Mouse (Mus musculus): Measurements from ENCODE around the gene Klrb1c.
"Not testable (repeated sequence)": the region's sequence is repeated elsewhere in the genome, so short reads cannot be mapped to it uniquely, and the experiment has no call there.

Gene Klrb1c

DNA sequence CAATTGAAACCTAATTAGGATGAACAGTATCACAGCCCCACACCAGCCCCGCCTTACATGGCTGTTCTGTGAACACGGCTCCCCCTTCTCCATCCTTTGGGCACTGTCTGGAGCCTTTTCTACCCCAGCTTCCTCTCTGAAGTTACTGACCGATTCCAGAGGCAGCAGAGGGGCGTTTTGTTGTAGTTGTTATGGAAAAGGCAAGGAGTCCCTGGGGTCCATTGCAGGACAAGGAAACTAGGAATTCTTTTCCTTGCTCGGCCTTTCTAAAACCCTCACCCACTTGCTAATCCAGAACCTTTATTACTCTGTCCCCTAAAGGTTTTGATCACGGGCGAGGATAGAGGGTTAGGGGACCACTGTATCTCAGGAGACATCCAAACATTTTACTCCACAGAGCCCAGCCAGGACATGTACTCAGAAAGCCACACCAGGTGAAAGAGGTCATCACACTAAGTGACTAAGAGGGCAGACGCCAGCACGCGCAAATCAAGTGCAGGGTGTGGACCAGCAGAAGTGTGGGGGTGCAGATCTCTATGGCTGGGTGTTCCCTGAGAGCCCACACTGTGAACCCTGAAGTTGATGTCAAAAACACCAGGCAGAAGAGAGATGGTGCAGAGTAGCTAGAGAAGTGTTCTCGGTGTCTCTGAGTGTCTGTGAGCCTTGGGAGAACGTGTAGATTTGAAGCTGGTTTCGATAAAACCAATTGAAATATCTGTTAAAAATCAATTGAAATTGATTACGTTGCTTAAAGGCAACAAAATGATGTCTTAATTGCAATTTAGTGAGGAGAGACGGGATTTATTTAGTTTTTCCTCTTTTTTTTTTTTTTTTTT lies 9.1 kb upstream of the Klrb1c start:
- no peak for DNase-seq (ENCODE audit: low read depth, low spot score)

DNA sequence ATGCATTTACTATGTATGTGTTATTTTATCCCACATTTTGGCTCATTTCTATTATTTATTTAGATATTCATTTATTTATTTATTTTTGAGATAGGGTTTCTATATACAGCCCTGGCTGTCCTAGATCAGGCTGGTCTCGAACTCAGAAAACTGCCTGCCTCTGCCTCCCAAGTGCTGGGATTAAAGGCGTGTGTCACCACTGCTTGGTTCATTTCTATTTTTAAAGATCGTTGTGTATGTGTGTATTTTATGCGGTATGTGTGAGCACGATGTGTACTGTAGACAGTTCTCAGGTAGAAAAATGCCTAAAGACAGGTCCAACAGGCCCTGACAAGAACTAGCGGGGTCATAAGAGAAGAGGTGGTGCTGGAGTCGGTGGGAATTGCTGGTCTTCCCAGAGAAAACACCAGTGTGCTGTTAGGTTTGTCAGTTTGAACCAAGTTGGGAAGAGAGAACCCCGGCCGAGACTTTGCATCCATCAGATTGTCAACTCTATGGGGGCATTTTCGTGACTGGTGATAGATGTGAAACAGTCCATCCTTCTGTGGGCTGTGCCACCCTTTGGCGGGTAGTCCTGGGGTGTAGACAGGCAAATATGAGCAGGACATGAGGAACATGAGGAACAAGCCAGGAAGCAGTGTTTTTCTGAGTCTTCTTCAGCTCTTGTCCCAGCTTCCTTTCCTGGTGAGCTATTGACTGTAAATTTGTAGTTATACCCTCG lies 8.3 kb upstream of the Klrb1c start:
- DNase-seq (ENCODE audit: low read depth, low spot score) = no peak

DNA sequence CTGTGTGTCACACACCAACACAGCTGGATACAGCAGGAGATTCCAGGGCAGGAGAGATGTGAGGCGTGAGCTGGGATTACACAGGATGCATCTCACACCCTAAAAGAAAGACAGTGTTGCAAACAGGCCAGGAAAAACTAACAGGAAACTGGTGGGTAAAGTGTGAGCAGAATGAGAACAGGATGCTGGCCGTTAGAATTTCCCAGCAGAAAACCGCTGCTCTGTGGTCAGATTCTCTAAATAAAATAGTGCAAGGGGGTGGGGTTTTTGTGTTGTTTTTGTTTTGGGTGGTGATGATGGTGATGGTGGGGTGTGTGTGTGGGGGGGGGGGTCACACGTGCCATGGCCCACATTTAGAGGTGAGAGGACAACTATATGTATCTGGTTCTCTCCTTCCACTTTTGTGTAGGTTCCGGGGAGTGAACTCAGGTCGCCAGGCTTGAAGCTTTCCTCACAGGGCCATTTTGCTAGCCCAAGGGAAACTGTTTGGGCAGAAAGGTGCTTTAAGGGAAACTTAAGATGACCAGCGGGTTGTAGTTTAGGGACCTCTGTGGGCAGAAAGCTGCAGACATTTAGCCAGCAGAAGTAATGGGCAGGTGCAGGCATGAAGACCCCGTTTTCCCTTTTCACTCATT lies 7.4 kb upstream of the Klrb1c start:
- no peak for DNase-seq (ENCODE audit: low read depth, low spot score)

DNA sequence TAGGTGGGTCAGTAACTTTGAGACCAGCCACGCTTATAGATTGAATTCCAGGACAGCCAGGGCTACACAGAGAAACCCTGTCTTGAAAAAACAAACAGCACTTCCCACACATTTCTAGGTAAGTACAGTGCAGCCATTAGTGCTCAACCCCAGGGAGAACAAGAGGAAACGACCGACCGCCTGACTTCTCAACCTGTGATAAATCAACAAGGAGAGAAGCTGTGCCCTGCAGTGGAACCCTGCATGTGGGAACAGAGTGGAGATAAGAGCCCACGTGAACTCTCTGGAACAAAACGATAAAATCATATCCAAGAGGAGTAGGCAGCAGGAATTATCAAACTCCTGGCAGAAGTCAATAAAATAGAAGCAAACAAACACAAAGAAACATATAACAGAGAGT lies 4.7 kb upstream of the Klrb1c start:
- DNase-seq (ENCODE audit: low read depth, low spot score) = no peak

DNA sequence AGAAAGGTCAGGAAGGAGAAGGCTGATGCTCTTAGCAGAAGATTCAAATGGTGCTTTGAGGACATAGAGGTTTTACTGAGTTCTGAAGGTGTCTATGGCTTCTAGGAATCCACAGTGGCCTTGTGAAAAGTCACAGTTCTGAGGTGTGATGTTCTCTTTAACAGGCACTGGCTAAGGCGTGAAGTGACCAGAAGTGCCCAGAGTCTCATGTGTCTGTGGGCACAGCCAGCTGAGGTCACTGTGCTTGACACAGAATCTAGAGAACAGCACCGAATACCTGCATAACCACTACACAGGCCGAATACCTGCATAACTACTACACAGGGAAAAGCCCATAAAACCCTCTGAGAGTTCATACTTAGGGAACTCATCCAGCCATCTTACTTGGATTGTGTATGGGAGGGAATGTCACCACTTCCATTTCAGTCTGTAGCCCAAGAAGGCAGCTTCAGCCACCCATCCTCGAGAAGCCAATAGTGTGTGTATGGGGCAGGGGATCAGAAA lies 1.5 kb upstream of the Klrb1c start:
- DNase-seq (ENCODE audit: low read depth, low spot score) = not testable (repeated sequence)

DNA sequence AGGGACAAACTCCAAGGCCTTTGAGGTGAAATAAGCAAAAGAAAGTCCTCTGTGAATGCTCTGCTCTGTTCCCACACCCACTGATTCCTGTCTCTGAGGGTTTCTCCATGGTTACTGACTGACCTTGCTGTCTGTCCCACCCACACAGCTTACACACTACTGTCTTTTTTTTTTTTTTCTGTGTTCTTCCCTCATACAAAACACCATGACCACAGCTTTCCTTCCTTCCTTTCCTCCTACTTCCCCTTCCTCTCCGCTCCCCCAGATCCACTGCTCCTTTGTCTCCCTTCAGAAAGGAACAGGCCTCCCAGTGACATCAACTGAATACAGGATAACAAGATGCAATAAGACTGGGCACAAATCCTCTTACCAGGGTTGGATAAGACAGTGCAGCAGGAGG lies 498 bp downstream of the Klrb1c start:
- DNase-seq (ENCODE audit: low read depth, low spot score) = no peak

DNA sequence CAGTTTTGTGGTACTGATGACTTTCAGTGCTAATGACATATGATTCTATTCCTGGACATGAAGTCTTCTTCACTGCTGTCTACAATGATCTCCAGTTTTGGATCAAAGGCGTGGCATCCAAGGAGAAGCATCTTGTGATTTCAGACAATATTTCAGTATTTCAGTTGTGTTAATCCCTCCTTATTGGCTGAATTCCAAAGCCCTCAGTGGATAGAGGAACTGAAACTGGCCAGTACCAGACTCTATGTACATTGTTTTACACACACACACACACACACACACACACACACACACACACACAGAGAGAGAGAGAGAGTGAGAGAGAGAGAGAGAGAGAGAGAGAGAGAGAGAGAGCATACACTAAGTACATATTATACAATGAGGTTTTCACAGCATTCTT lies 2.6 kb downstream of the Klrb1c start:
- DNase-seq (ENCODE audit: low read depth, low spot score) = not testable (repeated sequence)

DNA sequence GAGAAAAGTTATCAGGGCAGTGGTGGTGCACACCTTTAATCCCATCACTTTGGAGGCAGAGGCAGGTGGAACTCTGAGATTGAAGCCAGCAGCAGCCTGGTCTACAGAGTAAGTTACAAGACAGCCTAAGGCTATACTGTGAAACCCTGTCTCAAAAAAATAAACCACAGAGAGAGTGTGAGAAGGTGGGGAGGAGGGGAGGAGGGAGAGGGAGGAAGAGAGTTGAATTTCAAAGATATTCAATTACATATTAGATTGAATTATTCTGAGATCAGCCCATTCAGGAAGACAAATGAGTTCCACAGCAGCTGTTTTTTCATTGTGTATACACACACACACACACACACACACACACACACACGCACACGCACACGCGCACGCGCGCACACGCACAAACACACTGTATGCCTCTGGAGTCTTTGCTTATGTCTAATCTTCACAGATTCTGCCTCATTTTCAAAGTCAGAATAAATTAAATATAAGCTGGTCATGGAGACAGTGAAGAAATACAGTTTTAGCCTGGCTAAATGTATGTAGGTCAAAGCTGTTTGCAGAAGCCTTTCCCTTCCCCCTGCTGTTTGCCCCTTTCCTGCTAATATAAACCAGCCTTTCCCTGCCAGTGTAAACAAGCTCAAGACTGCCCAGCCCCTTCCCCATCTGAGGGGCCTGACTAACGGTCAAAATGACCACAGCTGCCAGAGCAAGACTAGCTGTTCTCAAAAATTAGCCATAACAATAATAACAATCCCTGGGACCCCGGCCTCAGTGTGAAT lies 19.3 kb downstream of the Klrb1c start:
- DNase-seq (ENCODE audit: low read depth, low spot score) = no peak

DNA sequence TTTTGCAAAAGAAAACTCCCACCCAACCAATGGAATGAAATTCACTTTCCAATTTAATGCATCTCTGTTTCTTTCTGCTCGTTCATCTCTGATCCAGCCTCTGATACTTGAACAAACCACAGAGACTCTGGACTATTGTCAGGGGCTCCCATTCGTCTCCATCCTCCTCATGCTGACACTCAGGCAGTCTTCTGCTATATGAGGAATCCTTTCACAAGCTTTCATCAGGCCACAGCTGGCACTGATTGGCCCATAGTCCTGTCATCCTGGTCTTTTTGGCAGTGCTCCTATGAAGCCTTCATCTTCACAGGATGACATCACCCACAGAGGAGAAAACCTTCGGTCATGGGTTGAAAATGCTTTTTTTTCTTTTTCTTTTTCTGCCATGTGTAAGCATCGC lies 21.0 kb downstream of the Klrb1c start:
- no peak for DNase-seq (ENCODE audit: low read depth, low spot score)

DNA sequence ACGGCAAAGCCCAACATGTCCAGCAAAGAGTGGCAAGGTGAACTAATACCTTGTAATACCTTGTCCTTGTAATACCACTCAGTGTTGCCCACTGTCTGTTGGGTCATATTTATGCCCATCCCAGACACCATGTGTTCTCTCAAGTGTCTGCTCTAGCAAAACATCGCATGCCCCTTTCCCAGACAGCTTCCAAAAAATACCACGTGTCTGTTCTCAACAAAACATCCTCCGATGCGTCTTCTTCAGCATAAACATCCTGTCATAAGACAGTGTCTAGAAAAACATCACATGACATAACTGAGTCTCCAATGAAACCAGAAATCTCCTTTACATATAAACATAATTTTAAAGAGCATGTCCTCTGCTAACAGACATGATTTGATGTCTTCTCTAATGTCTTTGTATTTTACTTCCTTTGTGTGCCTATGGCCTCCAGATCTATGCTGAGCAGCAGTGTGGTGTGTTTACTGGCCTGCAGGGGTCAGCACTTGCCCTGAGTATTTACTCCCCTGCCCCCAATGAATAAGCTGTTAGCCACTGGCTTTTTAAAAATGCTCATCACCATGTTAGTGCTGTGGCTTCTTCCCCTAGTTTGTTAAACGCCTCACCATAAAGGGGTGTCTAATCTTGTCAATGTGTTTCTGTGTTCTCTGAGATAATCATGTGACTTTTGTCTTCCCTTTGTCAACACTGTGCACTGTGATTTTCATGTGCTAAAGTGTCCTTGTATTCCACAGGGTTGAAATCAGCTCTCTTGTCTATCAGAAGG lies 22.3 kb downstream of the Klrb1c start:
- peak; percentile 41 for DNase-seq (ENCODE audit: low read depth, low spot score)

DNA sequence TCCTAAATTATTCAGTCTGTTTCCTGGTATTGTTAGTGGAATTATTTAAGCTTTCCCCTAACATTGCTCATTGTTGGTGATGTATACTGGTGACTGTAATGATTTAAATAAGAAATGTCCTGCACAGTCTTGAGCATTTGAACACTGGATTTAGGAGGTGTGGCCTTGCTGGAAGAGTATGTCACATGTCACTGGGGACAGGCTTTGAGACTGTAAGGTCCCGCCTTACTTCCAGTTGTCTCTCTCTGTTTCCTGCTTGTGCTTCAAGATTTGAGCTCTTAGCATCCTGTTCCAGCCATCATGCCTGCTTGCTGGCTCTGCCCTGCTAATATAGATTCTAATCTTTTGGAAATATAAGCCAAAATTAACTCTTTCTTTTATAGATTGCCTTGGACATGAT lies 23.8 kb downstream of the Klrb1c start:
- DNase-seq (ENCODE audit: low read depth, low spot score) = no peak

DNA sequence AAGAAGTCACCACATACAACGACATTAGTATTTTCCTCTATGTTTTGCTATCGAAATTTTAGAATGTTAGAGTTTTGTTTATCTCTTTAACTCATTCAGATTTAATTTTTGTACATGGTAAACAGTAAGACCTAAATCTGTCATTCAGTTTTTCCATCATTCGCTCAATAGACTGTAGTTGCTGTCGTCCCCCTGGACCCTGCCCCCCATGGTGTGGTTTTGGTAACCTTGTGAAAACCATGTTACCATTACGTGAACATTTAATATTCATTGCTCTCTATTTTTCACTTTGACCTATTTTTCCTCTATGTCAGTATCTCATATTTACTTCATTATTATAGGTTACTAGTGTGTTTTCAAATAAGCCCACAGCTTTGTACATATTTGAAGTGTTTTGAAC lies 24.4 kb downstream of the Klrb1c start:
- DNase-seq (ENCODE audit: low read depth, low spot score) = no peak

DNA sequence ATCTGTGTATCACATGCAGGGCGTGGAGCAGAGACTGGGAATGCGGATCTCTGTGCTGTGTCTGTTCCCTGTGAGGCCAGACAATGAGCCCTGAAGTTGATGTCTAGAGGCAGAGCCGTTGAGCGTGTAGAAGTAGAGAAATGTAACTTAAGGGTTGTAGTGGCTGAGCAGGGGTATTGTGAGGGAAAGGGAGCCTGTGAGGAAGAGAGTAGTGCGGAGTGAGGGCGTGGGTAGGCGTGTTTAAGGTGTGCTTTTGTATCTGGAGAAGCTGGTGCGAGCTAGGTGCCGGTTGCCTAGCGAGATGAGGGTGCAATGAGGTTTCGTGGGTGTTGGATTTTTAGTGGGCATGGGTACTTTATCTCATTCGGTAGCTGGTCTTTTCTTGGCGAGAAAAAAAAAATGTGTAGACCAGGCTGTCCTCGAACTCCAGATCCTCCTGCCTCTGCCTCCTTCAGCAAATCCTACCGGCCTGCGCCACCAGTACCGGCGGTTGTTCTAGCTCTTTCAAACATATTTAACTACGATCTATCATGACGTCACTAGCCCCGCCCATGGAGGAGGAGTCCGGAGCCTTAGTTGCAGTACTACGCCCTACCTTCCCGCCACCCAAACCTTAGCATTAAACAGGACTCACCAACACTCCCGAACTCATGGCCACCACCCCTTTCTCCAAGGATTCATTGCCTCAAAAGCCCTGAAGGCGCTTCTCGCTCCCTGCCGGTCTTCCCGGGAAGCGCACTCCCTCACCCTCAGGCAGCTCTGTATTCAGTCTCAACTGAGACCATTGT lies 25.1 kb downstream of the Klrb1c start:
- peak; percentile 90 for DNase-seq (ENCODE audit: low read depth, low spot score)

DNA sequence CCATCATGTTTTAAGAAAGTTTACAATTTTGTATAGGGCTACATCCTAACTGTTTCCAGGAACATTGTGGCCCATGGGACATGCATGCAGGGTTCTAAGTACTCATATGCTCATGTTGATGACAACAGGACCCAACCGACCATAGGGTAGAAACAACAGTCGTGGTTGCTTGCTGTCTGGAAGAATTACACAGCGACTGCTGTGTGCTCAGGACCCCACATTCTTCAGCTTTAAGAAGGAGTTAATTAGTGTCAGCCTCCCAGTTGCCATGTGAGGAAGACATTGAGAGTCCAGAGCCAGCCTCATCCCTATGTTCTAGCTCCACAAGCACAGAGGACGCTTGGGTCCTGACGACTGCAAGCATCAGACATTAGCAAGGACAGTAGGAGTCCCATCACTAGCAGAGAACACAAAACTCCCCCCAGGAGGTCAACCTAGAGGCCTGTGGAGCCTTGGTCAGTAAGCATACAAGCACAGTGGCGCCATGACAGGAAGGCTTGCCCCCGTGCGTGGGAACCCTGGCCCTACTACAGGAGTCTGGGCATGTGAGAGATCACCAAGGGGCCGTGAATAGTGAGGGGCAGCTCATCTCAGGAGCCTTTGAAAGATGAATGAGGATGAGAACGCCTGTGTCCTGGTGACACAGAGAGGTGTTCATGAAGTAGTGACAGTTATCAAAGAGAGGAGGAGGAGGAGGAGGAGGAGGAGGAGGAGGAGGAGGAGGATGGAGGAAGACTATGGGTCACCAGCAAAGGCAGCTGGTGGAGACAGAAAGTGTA lies 25.9 kb downstream of the Klrb1c start:
- not testable (repeated sequence) for DNase-seq (ENCODE audit: low read depth, low spot score)

DNA sequence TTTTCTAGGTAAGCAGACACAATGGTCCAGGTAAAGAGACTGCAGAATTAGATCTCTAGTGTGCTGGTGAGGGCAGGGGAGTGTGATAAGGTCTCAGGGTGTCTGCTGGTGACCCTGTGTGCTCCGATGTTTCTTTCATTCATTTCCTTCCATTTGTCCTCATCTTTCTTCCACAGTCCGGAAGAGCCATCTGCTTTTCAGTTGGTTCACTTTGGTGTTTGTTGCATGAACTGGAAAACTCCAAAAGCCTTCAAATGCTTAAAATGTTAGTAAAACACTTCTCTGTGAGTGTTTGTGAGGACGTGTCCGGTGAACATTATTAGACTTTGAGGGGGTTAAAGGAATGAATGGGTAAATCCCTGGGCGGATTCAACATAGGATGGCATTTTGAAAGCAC lies 27.9 kb downstream of the Klrb1c start:
- DNase-seq (ENCODE audit: low read depth, low spot score) = no peak

DNA sequence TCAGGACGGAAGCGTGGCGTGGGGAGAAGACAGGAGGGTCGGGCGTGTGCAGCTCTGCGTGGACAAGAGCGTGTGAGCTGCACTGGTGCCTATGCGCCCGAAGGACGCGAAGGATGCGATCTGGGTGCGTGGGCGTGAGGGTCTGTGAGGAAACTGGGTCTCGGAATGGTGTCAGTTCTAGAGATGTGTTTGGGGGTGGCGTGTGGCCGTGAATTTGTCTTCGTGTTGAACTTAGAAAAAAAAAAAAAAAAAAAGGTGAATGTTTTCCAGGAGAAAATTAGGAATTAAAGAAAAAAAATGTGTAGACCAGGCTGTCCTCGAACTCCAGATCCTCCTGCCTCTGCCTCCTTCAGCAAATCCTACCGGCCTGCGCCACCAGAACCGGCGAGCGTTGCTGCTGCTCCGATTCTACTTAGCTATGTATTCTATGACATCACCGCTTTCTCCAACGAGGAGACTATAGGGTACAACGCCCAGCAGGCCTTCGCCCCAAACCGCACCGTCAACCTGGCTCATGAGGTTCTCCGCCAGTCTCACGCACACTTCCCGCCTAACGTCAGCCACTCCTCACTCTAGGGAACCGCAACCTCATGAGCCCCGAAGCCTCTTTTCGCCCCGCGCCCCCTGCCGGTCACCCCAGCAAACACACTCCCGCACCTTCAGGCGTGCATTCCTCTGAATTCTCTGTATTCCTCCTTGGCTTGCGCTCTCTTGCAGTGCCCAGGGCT lies 28.4 kb downstream of the Klrb1c start:
- peak; percentile 76 for DNase-seq (ENCODE audit: low read depth, low spot score)

DNA sequence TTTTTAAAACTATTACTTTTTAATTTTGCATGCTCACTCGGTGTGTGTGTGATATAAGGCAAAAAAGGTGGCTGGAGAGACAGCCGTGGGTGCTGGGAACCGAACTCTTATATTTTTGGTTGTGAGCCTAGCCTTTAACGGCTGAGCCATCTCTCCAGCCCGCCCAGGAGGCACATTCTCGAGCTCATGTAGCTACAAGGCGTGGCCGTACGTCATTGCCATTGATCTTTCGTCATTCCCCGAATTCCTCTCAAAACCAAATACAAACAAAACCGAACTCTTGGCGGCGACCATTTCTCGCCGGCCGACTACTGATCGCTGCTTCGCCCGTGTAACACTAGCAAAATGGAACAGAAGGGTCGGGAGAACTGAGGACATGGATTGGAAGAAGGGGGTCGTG lies 29.0 kb downstream of the Klrb1c start:
- DNase-seq (ENCODE audit: low read depth, low spot score) = peak; percentile 65

DNA sequence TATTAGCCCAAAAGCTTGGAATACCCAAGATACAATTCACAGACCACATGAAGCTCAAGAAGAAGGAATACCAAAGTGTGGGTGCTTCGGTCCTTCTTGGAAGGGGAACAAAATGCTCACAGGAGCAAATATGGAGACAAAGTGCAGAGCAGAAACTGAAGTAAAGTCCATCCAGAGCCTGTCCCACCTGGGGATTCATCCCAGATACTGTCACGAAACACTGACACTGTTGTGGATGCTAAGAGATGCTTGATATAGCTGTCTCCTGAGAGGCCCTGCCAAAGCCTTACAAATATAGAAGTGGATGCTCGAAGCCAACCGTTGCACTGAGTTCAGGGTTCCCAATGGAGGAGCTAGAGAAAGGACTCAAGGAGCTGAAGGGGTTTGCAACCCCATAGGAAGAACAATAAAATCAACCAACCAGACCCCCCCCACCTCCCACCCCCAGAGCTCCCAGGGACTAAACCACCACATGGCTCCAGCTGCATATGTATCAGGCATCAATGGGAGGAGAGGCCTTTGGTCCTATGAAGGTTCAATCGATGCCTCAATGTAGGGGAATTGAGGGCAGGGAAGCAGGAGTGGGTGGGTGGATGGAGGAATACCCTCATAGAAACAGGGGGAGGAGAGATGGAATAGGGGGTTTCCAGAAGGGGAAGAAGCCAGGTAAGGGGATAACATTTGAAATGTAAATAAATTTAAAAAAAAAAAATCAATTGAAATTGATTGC lies 29.6 kb downstream of the Klrb1c start:
- no peak for DNase-seq (ENCODE audit: low read depth, low spot score)

Measured in retina, adult 2 months (tissue).